Mouse (Mus musculus): ENCODE data around the gene Vpreb3. TPM values are rescaled to one million over a fixed set of nuclear protein-coding genes. Genes with fewer than 3 reads are reported as not detected.

The Vpreb3 gene
- total RNA-seq, 4 experiments from 2014 or later, result not detected

DNA sequence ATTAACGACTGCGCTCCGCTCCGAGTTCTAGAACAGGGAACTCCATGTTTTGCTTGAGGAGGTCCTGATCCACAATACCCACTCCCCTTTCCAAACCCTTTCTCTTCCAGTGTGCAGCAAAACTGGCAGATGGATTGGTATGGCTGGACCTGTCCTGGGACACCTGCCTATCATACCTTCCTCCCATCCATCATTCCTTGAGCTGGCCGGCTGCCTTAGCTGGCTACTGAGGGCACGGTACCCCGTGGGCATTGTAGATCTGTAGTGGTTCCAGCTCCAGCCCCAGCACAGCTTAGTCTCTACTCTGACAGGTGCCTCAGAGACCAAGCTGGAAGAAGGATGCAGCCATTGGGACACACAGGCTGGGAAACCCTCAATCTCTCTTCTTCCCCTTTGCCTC lies 11.5 kb upstream of the Vpreb3 start:
- DNase-seq (ENCODE audit: low spot score in 2 of 2), result no peak

DNA sequence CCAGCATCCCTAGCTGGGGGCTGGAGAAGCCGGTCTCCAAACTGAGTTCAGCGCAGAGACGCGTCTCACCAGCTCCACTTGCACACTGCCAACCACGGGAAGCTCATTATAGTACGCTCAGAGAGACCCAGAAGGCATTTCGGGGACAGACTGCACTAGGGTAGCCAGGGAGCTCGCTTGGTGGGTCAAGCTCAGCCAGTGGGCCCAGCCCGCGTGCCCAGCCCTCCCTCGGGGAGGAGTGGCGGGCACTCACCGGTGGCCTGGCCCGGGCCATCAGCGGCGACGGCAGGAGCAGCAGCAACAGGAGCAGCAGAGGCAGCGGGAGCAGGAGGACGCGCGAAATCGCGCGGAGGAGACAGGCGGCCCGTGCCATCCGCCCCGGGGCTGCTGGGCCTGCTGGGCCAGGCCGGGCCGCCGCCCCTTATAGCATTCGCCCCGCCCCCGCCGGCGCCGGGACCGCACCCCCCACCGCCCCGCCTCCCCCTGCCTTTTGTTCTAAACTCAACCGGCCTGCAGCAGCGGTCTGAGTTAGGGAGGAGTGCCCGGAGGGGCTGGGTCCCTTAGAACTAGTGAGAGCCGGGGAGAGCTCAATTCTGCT lies 10.7 kb upstream of the Vpreb3 start:
- DNase-seq (ENCODE audit: low spot score in 2 of 2), result no peak

DNA sequence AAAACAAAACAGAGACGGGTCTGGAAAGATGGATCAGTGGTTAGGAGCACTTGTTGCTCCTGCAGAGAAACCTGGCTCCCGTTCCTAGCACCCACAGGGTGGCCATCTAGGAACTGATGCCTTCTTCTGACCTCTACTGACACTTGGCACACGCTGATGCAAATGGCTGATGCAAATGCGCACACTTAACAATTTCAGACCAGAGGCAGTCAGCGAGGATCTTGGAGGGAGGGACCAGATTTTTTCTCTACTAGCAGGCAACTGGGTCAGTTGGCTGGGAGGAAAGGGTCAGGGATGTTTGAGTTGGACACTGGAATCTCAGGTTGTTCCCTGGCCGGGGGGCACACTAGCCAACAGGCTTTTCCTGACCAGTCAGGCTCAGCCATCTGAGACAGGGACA lies 10.0 kb upstream of the Vpreb3 start, which contains the start of gene Chchd10:
TSS of gene Chchd10 (plus strand) at position 240 of the 400 bp plus-strand sequence.
- no peak for DNase-seq (ENCODE audit: low spot score in 2 of 2)

DNA sequence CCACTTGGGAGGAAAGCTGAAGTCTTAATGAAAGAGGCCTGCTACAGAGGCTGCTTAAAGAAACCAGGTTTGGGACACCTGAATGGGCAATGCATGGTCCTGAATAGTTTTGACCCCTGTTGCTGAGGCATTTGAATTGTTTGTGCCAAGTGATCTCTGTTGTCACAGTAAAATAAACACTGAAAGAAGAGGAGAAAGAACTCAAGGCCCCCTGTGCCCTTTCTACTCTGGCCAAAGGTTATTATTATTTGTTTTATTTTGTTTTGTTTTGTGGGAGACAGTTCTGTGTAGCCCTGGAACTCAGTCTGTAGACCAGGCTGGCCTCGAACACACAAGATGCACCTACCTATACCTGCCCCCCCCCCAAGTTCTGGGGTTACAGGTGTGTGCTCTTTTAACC lies 7.9 kb upstream of the Vpreb3 start:
- DNase-seq (ENCODE audit: low spot score in 2 of 2), result no peak

DNA sequence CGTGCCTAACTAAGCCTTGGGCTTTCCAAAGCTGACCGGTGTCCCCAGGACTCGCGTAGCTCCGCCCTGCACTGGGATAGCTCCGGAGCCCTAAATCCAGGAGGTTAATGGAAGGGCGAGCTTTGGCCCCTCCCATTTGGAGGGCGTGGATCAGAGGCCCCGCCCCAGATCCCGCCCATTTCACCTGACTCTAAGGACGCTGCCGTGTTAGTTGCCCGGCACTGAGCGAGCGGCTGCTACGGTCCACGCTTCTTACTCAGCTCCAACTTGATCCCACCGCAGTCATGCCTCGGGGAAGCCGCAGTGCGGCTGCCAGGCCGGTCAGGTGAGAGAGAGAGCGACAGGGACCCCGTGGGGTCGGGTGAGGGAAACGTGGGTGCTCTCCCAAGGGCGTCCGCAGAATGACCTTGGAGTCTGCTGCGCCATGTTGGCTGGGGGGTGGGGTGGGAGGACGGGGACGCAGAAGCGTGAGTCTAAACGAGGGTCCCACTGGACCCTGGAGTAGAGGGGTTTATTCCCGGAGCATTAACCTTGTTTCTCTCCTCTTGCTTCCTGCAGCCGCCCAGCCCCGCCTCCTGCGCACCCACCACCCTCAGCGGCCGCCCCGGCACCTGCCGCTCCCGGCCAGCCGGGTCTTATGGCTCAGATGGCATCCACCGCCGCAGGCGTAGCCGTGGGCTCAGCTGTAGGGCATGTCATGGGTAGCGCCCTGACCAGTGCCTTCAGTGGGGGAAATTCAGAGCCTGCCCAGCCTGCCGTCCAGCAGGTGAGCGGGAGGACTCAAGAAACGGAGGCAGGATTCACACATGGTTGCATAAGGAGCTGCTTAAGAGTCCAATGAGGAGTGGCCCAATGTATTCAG lies 6.9 kb upstream of the Vpreb3 start, which contains the start of gene Mmp11:
TSS of gene Mmp11 (minus strand) at position 817 of the 862 bp plus-strand sequence.
- DNase-seq (ENCODE audit: low spot score in 2 of 2), result peak; percentile 66 to 72

DNA sequence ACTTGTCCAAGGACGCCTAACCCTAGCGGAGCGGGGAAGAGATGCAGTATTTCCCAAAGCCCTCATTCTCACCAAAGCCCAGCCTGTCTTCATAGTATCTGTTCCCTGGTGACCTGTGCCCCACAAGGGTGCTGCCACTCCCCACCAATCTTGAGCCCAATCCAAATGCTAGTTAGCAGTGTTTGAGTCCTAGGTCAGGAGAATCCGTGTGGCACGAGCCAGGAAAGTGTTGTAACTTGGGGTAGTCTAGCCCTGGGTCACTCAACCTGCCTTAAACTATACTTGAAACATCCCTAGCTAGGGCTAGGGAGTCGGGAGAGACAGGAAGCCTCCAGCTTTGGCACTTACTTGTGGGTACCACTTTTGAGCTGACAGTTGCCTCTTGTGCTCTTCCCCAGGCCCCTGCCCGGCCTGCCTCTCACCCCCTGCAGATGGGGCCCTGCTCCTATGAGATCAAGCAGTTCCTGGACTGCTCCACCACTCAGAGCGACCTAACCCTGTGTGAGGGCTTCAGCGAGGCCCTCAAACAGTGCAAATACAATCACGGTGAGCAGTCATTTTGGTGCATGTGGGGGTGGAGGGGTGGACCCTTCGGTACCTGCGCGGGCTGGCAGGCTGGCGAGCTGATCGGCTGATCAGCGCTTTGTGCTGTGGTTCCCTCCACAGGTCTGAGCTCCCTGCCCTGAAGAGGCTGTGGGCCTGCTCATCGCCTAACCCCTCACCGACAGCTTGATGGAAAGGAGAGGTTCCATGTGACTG lies 5.8 kb upstream of the Vpreb3 start:
- DNase-seq (ENCODE audit: low spot score in 2 of 2), result no peak

DNA sequence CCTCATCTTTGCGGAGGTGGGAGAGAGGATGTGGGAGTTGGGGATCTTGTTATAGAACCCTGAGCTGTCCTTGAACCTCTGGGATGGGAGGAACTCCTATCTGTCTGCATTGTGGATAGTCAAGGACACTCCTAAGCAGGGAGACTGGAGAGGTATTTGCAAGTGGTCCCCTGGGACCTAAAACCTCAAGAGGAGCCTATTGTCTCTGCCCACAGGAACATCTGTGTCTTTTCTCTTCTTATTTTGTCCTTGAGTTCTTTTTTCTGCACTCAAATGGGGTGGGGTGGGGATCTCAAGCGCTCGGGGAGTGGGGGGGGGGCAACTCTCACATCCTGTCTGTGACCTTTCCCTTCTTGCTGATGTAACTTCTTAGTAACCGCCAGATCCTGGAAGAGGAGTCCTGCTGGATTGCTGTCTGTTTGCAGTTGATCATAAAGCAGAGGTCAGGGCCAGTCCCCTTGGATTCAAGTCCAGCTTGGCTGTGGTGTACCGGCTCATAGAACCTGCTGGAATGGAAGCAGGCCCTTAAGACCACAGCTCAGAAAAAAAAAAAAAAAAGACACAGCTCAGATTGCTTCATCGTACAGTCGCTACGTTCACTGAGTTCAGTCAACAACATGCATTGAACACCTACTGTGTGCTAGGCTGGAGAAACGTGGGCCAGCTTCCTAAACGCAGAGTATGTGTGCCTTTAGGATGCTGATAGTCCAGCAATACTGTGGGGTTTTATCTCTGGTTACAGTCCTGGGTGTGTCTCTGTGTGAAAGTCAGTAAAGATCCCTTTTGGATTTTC lies 4.8 kb upstream of the Vpreb3 start:
- DNase-seq (ENCODE audit: low spot score in 2 of 2), result no peak

DNA sequence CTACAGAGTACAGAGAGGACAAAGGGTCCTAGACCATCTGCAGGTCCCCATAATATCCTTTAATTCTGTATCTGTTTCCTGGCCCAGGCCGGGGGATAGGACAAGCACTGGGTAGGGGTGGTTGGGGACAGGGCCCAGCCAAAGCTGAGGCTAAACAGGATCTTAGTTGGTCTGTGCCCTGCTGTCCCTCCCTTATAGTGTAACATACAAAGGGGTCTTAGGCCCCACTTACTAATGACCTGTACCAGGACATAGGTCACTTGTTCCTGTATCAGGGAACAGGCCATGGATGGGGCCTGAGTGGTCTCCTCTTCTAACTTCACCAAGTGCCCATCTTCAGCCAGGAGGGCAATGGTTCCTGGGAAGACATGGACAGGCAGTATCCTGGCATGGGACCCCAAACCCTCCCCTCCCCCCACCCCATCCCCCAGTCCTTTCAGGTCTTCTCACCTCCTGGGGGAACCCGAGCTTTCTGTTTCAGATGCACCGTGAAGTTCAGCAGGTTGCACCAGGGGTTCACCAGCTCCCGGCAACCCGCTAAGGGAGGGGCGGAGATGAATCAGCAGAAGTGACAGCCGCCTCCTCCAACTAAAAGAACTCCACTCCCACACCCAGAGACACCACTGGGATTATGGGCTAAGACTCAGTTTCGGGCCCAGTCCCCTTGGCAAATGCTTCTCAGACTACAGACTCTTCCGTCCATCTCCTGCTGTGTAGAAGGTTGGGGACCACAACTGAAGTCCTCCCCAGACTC lies 3.2 kb upstream of the Vpreb3 start:
- DNase-seq (ENCODE audit: low spot score in 2 of 2), result no peak

DNA sequence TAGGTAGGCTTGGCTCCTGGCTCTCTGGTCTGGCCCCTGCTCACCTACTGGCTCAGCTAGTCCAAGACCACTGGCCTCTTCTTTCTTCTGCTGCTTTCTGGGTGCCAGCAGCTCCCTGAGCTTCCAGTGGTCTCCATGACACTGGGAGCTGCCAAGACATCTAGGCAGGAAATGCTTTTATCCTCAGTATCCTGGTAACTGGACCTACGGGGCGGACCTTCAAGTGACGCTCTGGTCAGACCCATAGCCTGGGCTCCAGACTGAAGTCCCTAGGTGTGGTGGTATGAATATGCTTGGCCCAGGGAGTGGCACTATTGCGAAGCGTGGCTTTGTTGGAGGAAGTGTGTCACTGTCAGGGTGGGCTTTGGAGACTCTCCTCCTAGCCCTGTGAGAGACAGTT lies 2.3 kb upstream of the Vpreb3 start, which contains the start of gene Gm867:
TSS of gene Gm867 (minus strand) at position 153 of the 400 bp plus-strand sequence.
- no peak for DNase-seq (ENCODE audit: low spot score in 2 of 2)

DNA sequence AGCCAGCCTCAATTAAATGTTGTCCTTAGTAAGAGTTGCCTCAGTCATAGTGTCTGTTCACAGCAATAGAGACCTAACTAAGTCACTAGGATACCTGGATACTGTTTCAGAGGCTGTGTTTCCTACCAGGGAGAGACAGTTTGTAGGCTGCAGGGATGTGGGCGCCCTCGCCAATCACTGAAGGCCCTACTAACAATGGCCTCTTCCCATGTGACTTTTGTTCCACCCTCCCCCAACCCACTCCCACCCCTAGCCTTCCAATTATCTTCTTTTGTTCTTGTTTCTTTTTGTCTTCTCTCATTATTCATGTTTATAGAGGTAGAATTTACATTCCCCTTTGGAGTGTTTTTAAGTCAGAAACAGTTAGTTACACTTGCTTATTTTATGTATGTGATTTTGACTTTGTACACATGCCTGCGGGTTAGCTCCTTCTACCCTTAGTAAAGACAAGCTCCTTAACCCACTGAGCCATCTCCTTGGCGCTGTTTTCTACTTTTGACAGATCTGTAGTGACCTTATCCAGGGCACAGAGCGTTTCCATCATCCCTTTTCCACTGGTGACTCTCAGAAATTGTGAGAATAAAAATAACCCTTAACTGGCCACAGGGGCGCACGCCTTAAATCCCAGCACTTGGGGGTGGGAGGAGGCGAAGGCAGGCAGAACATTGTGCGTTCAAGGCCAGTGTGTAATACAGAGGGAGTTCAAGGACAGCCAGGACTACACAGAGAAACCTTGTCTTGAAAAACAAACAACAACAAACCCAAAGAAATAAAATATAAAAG lies 1.6 kb upstream of the Vpreb3 start:
- DNase-seq (ENCODE audit: low spot score in 2 of 2), result no peak

DNA sequence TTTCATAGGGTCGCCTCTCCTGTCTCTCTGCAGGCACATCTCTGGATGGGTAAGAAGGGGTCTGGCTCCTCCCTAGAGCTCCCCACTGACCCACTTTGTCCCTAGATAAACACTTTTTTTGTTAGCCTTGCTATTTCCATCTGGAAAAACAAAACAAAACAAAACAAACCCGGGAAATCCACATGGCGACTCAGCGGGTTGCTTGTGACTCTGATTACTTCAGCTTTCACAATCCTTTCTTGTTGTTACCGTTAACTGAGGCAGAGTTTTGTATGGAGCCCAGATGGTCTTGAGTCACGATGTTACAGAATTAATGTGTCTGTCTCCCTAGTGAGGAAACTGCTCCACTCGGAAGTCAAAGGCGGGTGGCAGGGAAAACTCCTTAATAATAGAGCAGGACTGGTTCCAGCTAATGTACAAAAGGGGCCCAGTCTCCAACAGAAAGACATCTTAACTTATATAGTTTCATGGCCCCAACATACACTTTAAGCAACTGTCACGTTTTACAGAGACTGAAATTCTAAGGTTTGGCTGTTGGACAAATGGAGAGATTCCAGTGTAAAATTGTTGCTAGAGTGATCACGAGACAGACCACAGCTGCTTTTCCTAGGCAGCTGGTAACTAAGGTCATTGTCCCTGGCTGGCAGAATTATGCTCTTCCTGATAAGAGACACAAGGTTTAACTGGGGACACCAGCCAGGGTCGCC lies 1.4 kb downstream of the Vpreb3 start:
- DNase-seq (ENCODE audit: low spot score in 2 of 2), result no peak

DNA sequence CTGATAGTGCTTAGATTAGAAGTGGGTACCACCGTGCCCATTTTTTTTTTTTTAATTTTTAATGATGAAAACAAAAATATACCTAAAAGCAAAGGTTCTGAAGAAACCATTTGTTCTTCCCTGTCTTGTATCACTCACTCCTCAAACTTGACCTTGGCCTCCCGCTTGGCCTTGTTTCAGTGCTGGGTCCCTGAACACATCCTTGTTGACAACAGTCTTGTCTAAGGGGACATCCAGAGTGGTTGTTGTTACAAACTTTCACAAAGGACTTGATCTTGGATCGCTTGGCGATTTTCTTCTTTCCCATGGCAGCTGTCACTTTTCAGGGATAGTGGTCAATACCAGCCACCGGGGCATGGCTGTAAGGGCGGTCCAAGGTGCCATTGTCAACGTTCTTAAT lies 2.4 kb downstream of the Vpreb3 start:
- DNase-seq (ENCODE audit: low spot score in 2 of 2), result no peak

DNA sequence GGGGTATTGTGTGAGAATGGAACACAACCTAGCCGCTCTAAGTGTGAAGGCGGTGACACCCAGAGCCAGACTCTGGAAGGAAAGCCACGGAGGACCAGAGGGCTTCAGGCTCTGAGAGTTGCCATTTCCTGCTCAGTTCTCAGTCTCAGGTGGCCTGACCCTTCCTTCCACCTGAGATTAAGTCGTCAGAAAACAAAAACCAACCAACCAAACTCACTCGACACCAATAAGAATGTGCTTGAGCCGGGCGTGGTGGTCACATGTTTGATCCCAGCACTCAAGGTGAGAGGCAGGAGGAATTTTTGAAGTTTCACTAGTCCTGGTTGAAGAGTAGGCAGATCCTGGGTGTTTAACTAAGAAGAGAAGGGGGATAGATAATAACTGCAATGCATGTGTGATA lies 3.0 kb downstream of the Vpreb3 start:
- no peak for DNase-seq (ENCODE audit: low spot score in 2 of 2)

DNA sequence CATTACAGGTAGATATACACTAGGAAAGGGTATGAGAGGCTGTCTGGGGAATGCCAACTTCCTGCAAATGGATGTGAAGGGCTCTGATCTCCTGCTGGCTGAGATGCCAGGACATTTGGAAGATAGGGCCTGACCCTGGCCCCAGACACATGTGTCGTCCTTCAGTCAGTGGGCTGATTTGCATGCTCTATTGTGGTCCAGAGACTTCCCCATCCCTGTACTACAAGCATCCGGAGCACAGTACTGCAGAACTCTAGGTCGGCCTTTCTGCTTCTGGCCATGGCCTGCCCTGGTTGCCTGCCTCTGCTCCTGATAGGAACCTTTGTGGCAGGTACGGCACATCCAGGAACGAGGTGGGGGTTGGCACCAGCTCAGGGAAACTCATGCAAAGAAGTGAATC lies 5.2 kb downstream of the Vpreb3 start:
- no peak for DNase-seq (ENCODE audit: low spot score in 2 of 2)

DNA sequence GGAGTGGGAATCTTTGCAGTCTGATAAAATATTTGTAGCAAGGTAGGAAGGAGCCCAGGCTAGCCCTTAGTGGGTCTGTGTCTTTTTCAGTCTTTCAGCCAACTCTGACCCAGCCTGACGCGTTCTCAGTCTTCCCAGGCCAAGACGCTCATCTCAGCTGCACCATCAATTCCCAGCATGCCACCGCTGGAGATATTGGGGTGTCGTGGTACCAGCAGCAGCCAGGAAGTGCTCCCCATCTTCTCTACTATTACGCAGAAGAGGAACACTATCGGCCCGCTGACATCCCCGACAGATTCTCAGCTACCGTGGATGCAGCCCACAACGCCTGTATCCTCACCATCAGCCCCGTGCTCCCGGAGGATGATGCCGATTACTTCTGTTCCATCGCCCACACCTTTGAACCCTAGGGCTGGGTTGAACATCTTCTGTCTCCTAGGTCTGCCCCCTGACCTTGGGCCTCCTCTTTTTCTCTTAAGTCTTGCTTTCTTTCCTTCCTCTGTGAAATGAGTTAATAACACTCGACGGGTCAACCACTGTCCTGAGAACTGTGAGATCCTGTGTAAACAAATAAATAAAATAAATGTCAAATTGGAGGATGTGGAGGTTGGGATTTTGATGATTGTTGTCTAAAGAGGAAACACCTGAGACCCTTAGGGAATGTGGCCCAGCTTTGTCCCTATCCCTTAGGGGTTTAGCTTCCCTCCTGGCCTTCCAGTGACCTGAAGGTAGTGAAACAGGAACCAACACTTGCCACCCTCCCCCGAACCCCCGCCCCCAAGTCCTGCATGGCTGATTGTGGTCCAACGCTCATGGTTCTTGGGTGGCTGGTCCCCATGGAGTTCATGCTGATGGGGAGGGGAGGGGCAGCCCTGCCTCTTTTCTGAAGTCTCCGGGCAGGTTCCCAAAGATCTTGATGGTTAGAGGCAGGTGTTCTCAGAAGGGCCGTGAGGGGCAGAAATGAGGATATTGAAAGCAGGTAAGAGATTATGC lies 6.5 kb downstream of the Vpreb3 start:
- no peak for DNase-seq (ENCODE audit: low spot score in 2 of 2)

DNA sequence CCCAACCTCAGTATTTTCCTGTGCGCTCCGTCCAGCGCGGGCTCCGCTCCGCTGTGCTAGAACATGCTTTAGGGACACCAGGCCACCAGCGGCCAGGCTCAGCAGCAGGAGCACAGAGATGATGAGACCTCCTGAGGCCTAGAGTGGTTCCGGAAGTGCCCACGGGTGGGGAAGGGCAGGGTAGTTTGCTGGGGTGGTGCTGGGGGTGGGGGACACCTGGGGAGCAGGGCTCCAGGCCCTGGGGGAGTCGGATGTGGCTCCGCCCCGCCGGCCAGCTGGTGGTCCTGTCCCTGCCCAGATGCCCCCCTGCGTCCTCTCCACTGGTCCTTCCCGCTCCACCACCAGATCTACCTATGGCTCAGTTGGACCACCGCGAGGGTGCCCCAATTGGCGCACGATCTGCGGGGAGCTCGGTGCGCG lies 7.9 kb downstream of the Vpreb3 start:
- DNase-seq (ENCODE audit: low spot score in 2 of 2), result no peak

DNA sequence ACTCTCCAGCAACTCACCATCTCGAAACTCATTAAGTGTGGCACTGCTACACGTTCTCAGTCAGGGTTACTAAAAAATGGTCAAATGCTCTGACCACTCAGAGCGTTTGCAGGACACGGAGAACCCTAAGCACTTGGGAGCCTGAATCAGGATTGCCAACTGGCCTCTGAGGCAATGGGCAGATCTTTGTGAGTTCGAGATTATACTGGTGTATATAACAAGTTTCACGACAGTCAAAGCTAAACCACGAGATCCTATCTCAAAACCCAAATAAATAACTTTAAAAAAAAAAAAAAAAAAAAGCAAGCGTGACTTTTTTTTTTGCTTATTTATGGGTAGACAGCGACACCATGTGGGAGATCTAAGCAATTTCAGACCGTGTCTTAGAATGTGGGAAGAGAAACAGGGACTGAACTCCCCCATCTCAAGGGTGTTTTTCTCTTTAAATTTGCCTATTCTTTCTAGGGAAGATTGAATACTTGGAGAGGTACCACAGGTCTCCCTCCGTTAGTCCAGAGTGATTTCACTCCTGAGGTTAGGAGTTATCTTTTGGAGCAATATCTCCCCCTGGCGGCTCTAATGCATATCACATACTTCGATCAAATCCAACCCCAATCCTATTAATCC lies 8.7 kb downstream of the Vpreb3 start:
- DNase-seq (ENCODE audit: low spot score in 2 of 2), result peak in 1 of 2 experiments; percentile 50
